Mouse (Mus musculus): ENCODE measurements at regions not wholly inside any gene's neighbourhood (a gene's known extent, or its start where the extent isn't known, plus 50 kb on each side); places are given as distances from the start of the nearest gene placed in this dataset.
A peak's percentile ranks its signal among the peaks of the same experiment; 100 is the strongest.

DNA sequence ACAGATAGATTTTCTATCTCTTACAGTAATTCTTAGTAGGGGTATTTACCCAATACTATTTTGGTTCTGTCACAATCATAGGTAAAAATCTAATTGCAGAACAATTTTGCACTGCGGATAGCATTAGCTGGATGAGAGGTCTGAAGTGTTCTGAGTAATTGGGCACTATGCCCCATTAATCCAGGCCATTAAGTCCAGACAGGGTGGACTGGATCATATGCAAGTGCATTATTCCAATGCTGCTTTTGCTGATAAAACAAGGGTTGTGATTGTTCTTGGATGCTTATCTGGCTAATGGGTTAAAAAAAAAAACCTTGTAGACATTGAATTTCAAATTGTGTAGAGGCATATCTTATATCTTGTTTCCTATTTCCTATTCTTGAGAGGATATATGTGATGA, 1732.6 kb upstream of the Gm6569 start:
- intact Hi-C loops (cut with DNase I), result no loop called here
- no peak for DNase-seq

DNA sequence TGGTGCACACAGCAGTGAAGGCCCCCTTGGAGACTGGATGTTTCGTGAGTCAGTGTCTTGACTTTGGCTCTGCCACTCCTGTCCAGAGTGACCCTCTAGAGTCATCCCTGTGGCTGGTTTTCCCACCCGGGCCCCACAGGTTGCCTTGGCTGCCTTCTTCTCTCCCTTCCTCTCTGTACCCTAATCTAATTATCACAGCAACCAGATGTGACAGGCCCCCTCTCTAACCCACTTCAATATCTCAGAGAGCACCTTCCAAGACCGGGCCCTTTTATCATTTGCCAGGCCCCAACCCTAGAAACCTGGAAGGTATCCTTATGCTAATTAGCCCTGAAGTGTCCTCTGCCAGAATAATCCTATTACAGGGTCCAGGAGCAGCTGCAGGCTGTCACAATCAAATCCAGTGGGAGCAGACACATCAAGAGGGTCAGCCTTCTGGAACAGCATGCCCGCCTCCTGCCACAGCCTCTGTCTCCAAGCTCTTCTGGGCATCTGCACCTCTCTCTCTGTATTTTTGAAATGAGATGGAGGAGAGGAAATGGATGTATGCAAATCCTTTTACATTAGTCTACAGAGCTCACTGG, 1728.4 kb upstream of the Gm6569 start:
- no peak for DNase-seq
- intact Hi-C loops (cut with DNase I), result no loop called here

- intact Hi-C loops (cut with DNase I), result no loop called here
- no peak for DNase-seq
These were observed 1723.8 kb upstream of the Gm6569 start for GRCm38 (mm10) chr15:72110520-72110919.

- intact Hi-C loops (cut with DNase I), result no loop called here
- DNase-seq, result no peak
These were observed 1717.6 kb upstream of the Gm6569 start for GRCm38 (mm10) chr15:72116772-72117171.

DNA sequence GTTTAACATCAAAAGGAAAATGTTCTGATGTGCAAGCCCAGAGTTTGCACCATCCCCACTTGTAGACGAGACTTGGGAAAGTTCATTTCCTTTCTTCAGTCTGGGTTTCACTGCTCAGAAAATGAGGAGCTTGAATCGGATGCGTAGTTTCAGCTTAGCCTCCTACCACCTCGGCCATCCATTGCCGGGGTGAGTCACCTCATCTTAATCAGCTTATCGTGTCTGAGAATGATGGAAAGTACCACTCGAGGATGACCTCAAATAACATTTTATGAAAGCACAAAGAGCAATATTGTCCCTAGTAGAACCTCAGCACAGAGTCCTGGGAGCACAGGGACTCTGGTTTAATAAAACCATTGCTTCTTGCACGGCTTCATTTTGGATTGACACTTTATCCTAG, 1700.1 kb upstream of the Gm6569 start:
- intact Hi-C loops (cut with DNase I), result no loop called here
- DNase-seq, result no peak

DNA sequence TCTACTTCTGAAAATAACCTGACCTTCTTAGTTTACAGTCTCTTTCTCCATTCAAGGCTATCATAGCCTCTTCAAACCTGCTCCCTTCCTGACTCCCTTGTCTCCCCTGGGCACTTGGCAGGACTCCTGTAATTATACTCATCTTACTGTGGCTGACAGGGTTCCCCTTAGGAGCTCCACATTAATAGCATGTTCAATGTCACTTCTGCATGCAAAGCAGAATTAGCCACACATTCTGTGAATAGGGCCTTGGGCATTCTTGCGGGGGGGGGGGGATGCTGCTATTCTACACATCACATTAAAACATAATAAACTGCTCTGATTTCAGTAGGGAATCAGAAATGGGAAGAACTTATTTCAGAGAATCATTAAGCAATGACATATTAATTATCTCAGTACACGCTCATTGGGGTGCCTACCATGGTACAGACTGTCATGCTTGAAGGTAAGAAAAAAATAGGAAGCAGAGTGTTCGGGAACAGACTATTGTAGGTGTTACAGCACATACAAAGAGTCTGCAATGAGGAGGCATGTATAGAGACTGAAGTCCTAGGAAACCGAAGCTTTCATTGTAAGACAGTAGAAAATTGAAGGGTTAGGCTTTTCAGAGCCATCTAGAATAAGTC, 1698.3 kb upstream of the Gm6569 start:
- intact Hi-C loops (cut with DNase I), result no loop called here
- DNase-seq, result no peak

DNA sequence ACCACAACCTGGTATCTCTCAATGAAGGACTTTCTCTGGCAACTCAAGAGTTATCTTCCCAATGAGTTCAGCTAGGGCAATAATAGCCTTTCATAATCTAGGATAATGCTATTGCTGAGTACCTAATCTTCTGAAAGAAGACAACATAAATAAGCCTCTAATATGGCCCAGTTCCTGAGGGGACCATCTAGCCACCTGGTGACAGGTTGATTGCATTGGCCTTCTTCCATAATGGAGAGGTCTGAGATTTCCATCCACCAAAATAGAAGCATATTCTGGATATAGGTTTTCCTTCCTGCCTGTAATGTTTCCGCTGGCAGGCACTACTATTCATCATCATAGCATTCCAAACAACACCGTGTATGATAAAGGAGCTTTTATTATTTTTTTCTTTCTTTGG, 1694.2 kb upstream of the Gm6569 start:
- DNase-seq, result no peak
- intact Hi-C loops (cut with DNase I), result no loop called here

- intact Hi-C loops (cut with DNase I), result no loop called here
- DNase-seq, result no peak
These were observed 1683.8 kb upstream of the Gm6569 start for GRCm38 (mm10) chr15:72150581-72150980.

DNA sequence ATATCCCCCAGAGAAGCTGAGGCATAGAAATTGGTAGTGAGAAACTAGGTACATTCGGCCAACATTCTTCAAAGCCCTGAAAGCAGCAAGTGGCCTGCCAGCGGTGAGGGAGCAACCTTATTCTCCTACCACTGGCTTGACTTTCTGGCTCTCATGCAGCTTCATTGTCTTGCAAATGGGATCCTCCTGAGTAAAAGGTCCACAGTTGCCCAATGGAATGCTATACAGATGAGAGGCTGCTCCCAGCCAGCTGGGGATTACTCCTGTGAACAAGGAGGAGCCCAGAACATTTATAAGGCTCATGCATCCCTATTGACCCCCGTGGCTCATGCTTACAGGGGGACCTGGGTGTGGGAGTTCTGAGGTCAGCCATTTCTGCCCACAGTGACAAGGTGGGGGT, 1675.9 kb upstream of the Gm6569 start:
- DNase-seq, result no peak

DNA sequence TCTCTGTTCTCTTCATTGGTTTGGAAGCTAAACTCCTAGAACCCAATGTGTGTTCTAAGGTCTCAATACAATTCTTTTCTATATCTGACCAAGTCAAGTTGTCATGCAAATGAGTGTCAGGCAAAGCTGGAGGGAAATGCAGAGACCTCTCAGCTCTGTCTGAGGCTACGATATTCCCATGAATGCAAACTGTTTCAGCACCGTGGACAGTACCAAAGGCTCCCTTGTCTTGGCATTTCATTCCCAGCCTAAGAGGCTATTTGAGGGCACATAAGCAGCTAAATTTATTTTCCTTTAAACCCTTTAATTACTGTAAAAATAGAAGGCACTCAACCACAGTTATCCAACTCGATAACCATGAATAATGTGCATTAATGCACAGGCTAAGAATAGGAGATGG, 1633.5 kb upstream of the Gm6569 start:
- peak in 1 of 2 experiments; percentile 5 for DNase-seq
- intact Hi-C loops (cut with DNase I), result loop anchor here (10.0 kb wide), 1 partner anchor 604 kb away; no protein-coding TSS in a partner anchor

More for the DNA sequence above, 1675.9 kb upstream of the Gm6569 start:
- intact Hi-C loops (cut with DNase I), result no loop called here

GRCm38 (mm10) chr15:72201791-72202190, 1632.6 kb upstream of the Gm6569 start:
- DNase-seq, result no peak
- intact Hi-C loops (cut with DNase I), result loop anchor here (10.0 kb wide), 1 partner anchor 603 kb away; no protein-coding TSS in a partner anchor

- intact Hi-C loops (cut with DNase I), result loop anchor here (5.0 to 10.0 kb wide), 2 partner anchors 599 to 837 kb away; no protein-coding TSS in a partner anchor
- no peak for DNase-seq
These were observed 1629.0 kb upstream of the Gm6569 start for GRCm38 (mm10) chr15:72205240-72205799.

- intact Hi-C loops (cut with DNase I), result loop anchor here (1.0 to 10.0 kb wide), 3 partner anchors 599 to 836 kb away; no protein-coding TSS in a partner anchor
- DNase-seq, result peak; percentile 34 to 60
These were observed 1628.4 kb upstream of the Gm6569 start for GRCm38 (mm10) chr15:72205950-72206349.

GRCm38 (mm10) chr15:72207589-72207988, 1626.8 kb upstream of the Gm6569 start:
- intact Hi-C loops (cut with DNase I), result loop anchor here (5.0 to 10.0 kb wide), 2 partner anchors 597 to 835 kb away; no protein-coding TSS in a partner anchor

GRCm38 (mm10) chr15:72208076-72208475, 1626.3 kb upstream of the Gm6569 start:
- intact Hi-C loops (cut with DNase I), result loop anchor here (5.0 to 10.0 kb wide), 2 partner anchors 597 to 834 kb away; no protein-coding TSS in a partner anchor
- DNase-seq, result no peak

More at GRCm38 (mm10) chr15:72207589-72207988, 1626.8 kb upstream of the Gm6569 start:
- no peak for DNase-seq

DNA sequence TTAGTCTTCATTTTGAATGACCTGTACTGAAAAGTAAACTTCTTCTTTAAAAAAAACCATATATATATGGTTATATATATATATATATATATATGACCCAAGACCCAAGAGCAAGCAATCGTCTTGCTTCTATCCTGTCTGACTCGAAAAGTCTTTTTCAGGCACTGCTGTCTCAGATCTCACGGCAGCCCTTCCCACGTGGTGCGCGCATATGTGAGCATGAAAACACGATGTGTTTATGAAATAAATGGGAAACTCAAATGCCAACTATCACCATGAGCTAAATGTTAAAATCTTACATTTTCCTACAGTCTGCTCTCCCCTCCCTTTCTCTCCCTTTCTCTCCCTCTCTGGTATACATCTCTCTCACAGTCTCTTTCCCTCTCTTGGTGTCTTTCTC, 1625.4 kb upstream of the Gm6569 start:
- no peak for DNase-seq
- intact Hi-C loops (cut with DNase I), result loop anchor here (5.0 to 10.0 kb wide), 2 partner anchors 596 to 833 kb away; no protein-coding TSS in a partner anchor

- no peak for DNase-seq
- intact Hi-C loops (cut with DNase I), result no loop called here
These were observed 1616.6 kb upstream of the Gm6569 start for GRCm38 (mm10) chr15:72217731-72218130.

DNA sequence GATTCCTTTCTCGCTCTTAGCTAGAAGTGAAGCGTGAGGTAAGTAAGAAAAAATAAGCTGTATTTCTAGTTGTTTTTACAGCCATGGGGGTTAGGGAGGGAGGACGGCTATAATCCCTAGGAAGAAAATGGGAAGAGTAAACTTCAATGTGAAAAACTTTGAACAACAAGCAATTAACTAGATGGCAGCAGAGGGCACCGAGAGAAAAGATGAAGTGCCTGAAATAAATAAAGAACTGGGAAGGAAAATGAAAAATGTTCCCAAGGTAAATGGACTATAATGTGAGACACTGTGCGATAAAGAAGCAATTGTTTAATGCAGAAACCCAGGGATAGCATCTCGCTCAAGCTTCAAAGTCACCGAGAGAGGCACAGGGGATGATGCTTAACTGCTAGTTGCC, 1614.4 kb upstream of the Gm6569 start:
- intact Hi-C loops (cut with DNase I), result no loop called here
- DNase-seq, result no peak

DNA sequence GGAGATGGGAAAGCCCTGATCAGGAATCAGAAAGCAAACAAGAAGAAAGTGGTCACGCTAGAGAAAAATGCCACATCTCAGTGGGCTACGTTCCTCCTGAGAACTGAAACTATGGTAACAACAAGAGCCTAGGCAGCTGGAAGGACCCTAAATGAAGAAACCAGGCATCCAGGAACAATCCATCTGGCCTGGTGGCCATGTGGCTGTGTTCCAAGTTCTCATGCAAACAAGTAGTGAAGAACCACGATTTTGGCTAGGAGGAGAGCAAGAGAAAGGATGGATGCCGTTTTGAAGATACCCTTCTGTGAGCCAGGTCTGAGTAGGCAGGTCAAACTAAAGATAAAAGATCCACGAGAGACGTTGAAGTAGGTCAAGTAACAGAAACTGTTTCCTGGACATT, 1613.6 kb upstream of the Gm6569 start:
- no peak for DNase-seq
- intact Hi-C loops (cut with DNase I), result no loop called here

DNA sequence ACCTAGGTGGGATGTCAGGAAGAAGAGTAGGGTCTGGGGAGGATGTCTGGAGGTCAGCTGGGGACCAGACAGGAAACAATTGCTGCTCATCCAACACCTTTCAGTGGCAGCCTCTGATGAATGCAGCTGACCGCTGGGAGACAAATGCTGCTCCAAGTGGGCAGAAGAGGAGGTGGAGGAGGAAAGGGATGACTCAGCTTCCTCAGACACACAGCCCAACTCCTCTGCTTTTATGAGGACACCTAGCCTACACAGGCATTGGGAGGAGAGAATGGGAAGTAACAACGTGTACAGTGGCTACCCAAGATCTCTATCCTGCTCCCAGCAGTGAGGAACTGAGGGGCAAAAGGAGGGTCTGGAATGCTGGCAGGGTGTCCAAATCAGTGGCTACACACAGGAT, 1602.0 kb upstream of the Gm6569 start:
- no peak for DNase-seq
- intact Hi-C loops (cut with DNase I), result no loop called here

DNA sequence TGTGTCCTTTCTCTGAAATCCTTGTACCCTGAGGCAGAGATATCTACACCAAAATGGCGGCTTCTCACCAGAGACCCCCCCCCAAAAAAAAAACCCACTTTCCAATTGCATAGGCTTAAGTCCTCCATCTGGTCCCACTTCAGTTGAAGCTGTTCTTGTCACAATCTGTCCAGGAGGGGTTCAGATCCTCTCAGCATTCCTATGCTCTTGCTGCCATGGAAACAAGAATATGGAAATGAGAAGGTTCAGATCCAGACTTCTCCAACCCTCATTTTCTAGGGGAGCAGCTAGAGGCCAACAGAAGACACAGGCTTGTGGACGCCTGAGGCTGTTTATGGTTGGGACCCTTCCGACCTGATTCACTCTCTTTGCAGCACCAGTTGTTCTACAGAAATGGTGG, 1569.7 kb upstream of the Gm6569 start:
- intact Hi-C loops (cut with DNase I), result no loop called here
- DNase-seq, result no peak

- DNase-seq, result no peak
- intact Hi-C loops (cut with DNase I), result no loop called here
These were observed 1550.5 kb upstream of the Gm6569 start for GRCm38 (mm10) chr15:72283846-72284245.
